Mouse (Mus musculus) ovary, adult 18-20 months (tissue): Measurements from ENCODE around the gene Nav2.

Experiments
- DNase-seq: peaks from one replicate; pipeline ENCODE4 v3.0.0; 2022; ENCODE audit warnings: low spot score, mixed read lengths

The Nav2 gene

DNA sequence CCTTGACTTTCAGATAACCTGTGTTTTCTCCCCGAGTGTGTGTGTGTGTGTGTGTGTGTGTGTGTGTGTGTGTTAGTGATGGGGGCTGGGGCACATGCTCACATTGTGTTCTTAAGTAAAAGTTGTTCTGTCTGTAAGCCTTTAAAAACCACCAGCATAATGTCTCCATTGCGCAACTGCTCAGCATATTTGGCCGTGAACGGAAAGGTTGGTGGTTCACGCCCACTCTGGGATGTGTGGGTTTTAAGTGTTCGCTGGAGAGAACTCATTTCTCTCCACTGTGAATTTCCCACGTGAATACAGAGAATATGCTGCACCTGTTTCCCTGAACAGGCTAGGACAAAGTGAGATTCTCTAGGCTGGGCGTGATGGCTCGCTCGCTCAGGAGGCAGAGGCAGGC is 542.7 kb downstream of the Nav2 start:
- no peak for DNase-seq

DNA sequence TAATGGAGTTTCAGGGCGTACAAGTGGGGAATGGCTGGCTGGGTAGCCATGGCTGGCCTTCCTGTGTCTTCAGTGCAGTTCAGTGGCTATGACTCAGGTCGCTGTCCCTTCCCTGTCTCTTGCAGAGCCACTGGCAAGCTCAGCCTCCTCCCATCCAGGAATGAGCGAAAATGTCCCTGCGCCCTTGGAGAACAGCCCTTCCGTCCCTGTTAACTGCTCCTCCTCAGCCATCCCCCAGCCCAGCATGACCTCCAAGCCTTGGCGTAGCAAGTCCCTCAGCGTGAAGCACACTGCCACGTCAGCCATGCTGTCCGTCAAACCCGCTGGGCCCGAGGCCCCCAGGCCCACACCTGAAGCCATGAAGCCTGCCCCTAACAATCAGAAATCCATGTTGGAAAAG is 543.8 kb downstream of the Nav2 start:
- DNase-seq = no peak

DNA sequence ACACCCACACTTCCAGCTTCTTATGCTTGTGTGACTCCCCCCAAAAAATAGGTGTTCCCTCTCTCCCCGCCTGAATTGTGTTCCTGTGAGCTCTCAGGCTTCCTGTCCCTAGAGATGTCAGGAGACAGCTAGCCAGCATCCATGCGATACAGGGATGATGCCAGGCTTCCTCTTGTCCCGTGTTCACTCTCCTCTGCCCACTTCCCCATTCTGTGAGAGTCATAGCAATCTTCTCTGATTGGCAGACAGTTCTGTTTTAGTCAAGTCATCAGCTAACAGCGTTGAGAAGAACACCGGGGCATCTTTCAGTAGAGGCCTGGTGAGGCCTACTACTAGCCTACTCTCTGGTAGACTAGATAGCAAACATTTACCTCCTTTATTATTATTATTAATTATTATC is 546.1 kb downstream of the Nav2 start:
- no peak for DNase-seq

DNA sequence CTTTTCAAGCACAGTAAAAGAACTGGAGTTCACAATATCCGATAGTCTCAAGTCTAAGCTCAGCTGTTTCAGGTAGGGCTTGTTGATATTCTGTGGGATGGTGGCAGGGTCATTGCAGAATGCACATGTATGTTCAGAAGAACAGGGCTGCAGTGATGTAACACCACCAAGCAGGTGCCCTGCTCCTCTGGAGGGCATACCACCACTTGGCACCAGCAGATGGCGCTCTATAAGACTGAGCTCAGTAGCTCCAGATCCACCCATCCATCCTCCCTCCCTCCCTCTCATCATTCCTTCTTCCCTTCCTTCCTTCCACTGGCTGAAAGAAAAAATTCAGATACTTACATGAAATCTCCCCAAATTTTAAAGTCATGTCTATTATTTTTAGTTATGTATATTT is 547.6 kb downstream of the Nav2 start:
- no peak for DNase-seq

DNA sequence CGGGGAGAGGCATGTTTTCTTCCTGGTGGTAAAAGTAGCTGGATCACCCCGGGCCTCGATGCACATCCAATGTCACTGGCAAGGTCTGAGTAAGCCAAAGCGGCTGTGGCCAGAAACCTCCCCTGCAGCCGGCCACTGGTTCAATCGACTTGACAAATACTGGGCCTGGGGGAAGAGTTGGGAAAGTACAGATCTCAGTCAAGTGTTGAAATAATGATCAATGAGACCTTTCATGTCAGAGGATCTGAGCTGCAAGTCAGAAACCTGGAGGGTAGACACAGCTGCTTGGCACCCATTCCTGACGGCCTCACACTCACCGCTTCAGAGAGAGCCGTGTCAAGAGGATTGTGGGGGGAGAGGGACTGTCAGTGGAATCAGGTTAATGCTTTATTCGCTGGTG is 548.9 kb downstream of the Nav2 start:
- no peak for DNase-seq

DNA sequence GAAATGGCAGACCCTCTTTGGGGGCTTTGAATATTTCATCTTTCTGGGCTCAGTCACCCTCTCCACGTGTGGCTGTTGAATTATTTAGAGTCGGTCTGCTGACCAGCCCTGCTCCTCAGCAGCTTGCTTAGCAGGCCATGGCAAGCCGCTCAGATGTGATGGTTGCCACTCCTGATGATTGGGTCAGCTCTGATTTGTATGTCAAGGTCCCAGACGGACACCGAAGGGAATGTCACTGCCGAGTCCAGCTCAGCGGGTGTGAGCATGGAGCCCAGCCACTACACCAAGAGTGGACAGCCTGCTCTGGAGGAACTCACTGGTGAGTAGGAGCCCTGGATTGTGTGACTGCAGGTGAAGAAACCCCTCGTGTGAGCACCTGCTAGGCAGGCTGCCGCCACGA is 549.4 kb downstream of the Nav2 start:
- no peak for DNase-seq

DNA sequence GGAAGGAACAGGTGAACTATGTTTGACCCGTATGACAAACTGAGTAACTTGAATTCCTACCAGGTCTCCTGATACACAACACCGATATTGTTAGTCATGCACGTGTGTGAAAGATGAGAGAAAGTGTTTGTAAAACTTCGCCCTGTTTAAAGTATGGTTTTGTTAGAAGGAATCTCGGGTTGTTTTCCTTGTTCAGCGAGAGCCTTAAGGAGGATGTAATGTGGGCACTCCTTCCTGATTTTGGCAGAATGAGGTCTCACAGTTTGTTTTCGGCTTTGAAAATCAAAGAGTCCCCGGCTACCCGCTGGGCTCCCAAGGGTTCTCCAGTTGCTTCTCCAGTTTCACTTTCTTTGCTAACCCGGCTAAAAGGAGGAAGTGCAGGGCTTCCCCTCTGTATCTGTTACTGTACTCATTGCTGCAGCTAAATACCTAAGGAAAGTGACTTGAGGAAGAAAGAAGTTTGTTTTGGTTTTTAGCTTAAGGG is 553.9 kb downstream of the Nav2 start:
- DNase-seq = no peak

DNA sequence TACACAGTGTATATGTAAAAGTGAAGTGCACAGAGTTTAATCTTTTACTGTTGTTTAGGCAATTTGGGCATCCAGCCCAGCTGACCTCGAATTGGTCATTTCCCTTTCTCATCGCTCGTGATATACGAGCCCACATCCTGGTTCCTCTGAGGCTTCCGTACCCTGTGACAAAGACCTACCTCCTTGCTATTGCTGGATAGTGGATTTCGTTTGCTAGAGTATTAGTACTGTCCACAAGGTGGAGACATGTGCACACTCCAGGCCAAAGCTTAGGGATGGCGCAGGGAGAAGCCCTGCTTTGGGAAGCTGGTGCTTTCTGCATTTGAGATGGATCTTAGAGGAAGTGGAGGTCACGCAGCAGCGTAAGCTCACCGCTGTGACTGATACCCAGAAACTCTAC is 559.3 kb downstream of the Nav2 start:
- no peak for DNase-seq

DNA sequence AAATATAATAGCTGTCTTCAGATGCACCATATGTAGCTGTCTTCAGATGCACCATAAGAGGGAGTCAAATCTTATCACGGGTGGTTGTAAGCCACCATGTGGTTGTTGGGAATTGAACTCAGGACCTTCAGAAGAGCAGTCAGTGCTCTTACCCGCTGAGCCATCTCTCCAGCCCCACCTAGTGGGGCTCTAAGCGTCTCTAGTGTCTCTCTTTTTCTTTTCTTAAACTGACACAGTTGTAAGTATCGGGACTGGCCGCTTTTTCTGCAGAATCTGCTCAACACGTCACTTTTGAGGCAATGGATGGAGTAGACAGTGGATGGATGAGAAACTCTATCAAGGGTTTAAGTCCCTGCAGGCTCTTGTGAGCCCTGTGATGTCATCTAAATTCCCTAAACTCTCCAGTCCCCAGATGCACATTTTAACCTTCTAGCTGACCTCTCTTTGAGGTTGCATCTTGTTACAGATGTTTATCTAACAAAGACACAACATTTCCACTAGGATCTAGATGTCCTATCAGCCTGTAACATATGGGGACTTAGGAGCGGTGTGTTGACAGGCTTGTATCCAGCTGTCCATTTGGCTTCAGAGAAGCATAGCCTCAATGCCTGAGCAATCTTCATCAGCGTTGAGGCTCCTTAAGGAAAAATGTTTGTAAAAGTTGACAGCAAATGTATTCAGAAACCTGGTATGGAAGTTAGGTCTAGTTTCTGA is 560.1 kb downstream of the Nav2 start:
- no peak for DNase-seq

DNA sequence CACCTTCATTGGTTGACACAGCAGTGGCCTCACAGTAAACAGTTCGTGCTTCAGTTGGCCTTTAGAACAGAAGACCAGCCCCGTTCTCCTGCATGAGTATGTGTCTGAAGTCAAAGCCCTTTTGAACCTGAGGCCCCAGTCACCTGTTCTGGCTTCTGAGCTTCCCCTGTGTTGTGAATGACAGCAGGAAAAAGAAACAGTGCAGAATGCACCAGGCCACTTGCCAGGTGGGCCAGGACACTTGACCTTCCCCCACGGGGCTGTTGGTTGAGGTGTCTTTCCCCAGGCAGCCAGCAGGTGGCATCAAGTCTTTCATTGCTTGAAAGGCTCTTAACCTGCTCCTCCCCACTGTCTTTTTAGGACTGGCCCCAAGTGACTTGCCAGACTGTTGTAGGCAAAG is 562.8 kb downstream of the Nav2 start:
- DNase-seq = no peak

DNA sequence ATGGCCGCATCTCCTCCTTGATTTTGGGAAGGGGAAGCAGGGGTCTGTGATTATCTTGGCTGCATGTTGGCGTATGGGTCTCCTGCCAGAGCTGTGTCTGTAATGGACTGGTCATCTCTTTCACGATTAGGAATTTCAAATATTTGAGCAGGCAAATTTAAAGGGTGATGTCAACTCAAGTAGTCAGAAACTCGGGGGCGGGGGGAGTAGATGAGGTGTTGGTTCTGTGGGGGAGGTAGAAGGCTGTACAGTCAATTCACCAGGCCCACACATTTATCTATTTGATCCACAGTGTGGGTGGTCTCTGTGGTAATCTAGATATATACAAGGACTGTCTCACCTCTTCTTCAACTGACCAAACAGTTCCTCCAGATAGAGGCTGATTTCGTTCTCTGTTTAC is 566.8 kb downstream of the Nav2 start:
- DNase-seq = no peak

DNA sequence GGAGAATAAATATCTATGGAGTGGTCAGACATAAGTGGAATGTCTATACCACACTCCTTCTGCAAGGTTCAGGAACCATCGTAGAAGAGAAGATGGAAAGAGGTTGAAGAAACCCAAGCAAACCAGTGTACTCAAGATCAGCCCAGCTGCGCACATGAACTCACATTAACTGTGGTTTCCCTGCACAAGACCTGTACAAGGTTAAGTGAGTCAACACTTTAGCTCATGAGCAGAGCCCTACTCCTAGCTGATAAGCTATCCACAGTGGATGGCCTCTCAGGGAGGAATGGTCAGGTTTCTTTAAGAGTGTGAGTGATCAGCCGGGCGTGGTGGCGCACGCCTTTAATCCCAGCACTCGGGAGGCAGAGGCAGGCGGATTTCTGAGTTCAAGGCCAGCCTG is 567.6 kb downstream of the Nav2 start:
- DNase-seq = no peak

DNA sequence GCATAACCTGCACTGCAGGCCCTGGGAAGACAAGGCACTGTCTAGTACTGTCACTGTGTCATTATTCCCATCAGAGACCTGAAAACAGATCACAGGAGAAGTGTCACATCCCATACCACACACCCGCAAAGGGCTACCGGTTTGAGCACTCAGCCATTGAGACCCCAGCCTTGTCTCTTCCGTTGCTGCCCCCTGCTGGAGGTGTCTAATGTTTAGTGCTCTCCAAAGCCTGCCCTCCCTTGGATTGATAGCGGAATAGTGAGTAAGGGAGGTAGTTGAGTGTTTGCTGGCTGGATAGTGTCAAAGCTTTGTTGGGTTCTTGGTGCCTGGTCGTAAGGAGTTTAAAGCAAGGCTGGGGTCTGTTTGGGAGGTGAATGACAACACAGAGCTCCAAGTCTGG is 568.1 kb downstream of the Nav2 start:
- DNase-seq = no peak

DNA sequence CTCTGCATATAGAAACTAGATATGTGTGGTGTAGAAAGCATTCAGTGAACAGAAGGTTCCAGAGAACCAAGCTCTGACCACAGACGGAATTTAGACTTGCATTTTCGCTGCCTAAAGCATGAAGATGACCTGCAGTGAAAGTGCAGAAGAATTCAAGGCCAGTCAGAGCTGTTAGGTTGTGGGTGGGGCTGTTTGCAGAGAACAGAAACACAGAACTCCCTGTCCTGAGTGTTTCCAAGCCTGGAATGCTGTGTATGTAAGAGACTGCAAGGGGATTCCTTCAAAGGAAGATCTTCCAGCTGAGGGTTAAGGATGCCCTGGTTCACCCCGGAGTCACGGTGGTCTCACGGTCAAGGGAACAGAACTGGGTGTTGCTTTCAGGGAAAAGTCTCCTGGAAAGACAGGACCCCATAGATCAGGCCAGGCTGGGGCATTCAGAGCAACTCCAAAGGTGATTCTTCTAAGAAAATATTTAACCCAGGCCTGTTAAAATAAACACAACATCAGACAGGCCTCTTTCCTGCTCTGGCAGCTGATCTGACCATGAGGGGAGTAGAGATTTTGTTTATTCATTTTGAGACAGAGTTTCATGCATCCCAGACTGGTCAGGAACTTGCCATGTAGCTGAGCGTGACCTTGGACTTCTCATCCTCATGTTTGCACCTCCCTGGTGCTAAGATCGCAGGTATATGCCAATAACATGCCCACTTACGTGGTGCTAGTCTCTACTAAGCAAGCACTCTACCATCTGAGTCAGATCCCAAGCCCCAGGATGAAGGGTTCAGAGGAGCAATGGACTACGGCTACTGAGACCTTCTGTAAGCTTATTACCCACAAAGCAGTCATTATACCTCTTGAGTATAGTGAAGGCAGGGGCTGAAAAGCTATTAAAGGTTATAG is 568.8 kb downstream of the Nav2 start:
- DNase-seq = no peak

DNA sequence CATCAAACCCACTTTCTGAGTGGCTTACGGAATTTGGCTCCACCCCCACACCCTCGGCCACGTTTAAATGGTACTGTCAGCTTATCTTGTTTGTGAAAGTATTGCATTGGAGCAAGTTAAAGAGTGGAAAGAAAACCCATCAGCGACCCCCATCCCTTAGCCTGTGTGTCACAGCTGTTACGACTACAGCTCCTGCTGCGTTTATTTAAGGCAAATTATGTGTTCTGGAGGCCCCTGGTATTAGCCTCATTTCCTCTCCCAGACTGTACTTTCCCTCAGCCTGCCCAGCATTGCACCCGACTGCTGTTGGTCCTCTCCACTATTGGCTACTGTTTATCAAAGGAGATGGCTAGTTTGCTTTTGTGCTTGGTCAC is 569.4 kb downstream of the Nav2 start:
- no peak for DNase-seq

DNA sequence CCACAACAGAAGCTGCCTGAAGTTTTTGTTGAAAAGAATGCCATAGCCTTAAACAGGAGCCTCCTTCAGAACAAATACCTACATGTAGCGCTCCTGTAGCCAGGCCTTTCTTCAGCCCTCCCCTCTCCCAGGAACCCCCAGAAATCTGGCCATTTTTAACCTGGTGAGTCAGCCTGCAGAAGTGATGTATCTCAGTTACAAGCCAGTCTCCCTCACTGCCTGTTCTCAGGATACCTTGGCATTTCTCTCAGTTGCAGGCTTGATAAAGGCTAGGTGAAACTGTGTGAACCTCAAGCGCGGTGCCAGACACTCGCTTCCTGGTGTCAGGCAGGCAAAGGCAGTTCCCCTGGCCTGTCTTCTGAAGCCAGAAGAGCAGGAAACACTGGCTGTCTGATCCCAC is 570.4 kb downstream of the Nav2 start:
- no peak for DNase-seq

DNA sequence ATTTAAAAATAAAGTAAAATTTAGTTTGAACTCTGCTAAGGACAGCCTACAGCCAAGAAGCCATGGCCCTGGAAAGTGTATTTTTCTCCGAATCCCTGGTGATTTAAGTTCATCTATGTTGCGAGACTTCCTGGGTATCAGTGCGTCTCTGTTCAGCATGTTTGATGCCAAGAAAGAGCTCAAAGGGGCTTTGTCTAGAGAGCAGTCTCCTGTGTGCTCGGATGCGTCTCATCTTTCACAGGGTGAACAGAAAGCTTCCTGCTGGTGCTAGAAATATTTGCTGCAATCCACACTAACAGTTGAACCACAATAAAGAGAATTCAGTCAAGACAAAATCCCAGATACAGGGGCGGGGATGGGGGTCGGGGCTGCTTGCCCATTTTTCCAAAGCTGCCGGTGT is 572.4 kb downstream of the Nav2 start:
- no peak for DNase-seq

DNA sequence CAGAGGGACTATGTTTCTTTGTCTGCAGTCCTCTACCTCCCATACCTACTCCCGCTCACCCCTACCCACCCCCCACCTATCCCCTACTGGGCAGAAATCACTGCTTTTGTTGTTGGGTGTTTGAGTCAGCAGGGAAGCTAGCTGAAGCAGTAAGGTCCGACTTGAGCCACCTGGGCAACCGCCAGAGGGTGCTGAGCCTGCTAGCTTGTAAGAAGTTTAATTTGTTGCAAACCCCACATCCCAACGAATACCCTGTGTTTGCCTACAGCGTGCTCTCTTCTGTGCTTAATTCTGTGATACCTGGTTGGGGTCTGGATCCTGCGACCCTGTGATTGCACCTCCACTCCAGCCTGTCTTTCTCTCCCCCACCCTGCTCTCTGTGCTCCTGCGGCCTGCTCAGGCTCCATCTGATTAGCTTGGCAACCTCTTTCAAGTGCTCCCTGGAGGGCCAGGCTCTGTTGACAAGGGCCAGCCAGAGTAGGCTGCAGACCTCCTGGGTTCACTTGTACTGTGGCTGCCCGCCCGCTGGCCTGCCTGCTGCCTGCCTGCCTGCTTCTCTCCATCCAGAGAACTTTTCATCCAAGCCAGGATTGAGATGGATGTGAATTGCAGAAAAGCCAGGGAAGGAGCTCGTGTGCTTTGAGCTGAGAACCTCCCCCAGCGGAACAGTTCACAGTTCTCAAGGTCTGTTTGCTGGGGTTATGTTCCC is 575.7 kb downstream of the Nav2 start:
- DNase-seq = no peak

DNA sequence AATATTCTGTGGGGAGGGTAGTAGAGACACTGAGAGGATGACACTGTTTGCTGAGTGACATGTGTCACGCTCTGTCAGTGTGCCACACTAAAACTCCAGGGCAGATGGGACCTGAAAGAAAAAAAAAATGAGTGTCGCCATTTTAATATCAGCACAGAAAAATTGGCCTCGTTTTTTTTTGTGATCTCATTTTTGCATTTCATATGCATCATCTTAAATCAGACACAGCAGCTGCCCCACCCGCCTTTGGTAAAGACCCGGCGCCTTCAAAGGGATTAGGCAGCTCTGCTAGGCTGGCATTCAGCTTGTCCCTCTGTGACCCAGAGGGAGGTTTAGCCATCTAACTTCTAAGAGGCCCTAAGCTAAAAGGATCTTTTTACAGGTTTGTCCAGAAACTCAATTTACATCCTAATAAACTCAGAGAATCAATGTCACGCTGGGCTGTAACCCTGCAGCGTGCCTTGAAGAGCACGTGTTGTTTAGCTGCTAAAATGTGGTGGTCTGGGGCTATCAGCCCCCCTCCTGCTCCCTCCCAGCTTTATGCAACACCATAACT is 576.9 kb downstream of the Nav2 start:
- no peak for DNase-seq

DNA sequence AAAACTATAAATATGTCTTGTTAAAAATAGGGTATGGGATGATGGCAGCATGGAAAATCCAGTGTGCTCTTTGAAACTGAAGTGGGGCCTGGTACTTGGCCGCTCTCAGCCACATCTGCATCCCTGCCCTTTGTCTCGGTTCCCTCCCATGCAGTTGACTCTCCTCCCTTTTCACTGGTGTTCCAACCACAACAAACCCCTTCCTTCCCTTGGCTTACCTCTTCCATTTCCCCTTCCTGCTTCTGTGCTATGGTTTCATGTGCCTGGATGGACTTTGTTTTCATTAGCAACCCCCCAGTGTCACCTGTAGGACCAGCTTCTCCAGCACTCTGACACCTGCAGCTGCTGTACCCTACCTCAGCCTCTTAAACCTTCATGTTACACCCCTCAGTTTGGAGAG is 578.8 kb downstream of the Nav2 start:
- no peak for DNase-seq

DNA sequence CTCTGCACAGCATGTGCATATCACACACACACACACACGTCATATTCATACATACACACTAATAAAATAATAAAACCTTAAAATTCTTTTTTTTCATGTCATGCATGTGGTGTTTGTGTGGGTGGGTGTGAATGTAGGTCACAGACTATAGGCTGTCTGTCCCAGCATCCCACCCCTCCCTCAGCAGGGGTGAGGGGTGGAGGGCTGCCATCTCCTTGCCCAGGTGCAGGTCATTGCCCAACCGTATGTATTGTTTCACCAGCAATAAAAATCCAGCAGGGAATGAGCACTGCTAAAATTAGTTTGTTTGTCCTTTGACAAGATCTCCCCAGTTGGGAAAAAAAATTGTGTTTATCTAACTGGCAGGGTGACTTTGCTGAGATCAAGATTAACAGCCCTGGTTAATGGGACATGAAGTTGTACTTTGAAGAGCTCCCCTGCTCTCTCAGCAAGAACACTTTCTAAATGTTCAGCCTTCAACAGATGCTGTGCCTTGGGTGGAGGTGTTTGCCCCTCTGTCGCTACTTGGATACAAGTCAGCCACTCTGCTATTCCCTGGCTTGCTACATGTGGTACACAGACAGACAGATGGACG is 580.1 kb downstream of the Nav2 start:
- no peak for DNase-seq

DNA sequence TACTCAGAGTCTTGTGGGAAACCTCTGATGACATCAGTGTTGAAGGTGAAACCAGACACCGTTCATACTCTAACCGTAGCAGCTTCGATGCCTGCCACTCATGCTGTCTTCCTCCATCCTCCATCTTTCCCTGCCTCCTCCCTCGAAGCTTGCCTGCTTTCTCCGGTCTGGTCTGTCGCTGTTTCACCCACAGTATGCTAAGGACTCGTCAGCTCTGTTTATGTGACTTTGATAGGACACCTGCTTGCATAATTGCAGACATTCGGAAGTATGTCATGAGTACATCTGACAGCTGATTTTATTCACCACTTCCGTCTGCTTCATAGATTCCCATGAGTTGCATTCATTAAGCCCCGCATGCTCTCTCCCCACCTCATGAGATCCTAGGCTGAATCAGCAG is 582.3 kb downstream of the Nav2 start:
- no peak for DNase-seq
